Mouse (Mus musculus) bone marrow macrophage, adult 2 months (primary cell): Measurements from ENCODE around the gene Tekt2. TPM values are rescaled to one million over a fixed set of nuclear protein-coding genes. Genes with fewer than 3 reads are reported as not detected.
A peak's percentile ranks its signal among the peaks of the same experiment; 100 is the strongest.

Source experiments
- H3K27ac ChIP-seq: 2 replicates; pipeline ENCODE4 v1.5.1; 2012; ENCODE audit warnings: low read depth, low read length; ENCODE audit not compliant: insufficient read depth
- H3K4me1 ChIP-seq: 2 replicates; pipeline ENCODE4 v1.6.1; 2012; ENCODE audit warnings: low read length; ENCODE audit not compliant: control insufficient read depth, insufficient read depth
- H3K4me3 ChIP-seq: 2 replicates; pipeline ENCODE4 v1.5.1; 2012; ENCODE audit warnings: mild to moderate bottlenecking, low read length, moderate library complexity; ENCODE audit not compliant: insufficient read depth
- CTCF ChIP-seq: IDR thresholded peaks from 2 replicates; pipeline ENCODE4 v1.5.1; 2012; ENCODE audit warnings: low read depth, mild to moderate bottlenecking, low read length, moderate library complexity
- POLR2A ChIP-seq: IDR thresholded peaks from 2 replicates; pipeline ENCODE4 v1.6.1; 2012; ENCODE audit warnings: mild to moderate bottlenecking, low read depth, low read length, borderline replicate concordance
- polyA plus RNA-seq: library from polyadenylated mRNA; stranded (reverse); fragments of >200 nt; gene quantifications from 2 replicates; pipeline ENCODE4 v1.2.4, GENCODE M21; 2012; ENCODE audit not compliant: missing spikeins, insufficient read depth, insufficient read length

The Tekt2 gene
- polyA plus RNA-seq, 1 experiment = 0.86 TPM

- Histone ChIP-seq H3K4me3 (no peak overlapping the region), H3K4me1 (peaks cover 5% of the 10 kb centered on the region; the same call in 1 of the 2 replicates), H3K27ac (no peak overlapping the region)
- no peak for TF ChIP-seq CTCF
- no peak for TF ChIP-seq POLR2A
Observed at GRCm38 (mm10) chr4:126309211-126309921, 16.1 kb downstream of the Tekt2 start.

GRCm38 (mm10) chr4:126306827-126307226 lies 18.7 kb downstream of the Tekt2 start:
- Histone ChIP-seq H3K27ac (no peak overlapping the region), H3K4me1 (peaks cover 5% of the 10 kb centered on the region; the same call in 1 of the 2 replicates), H3K4me3 (no peak overlapping the region)
- no peak for TF ChIP-seq CTCF

GRCm38 (mm10) chr4:126306058-126306457 lies 19.4 kb downstream of the Tekt2 start:
- no peak overlapping the region for H3K27ac ChIP-seq
- peak; percentile 28; the same call in 1 of the 2 replicates for TF ChIP-seq CTCF
- TF ChIP-seq POLR2A = no peak
- H3K4me1 ChIP-seq = peaks cover 5% of the 10 kb centered on the region; the same call in 1 of the 2 replicates
- H3K4me3 ChIP-seq = no peak overlapping the region

GRCm38 (mm10) chr4:126305428-126305827 lies 20.1 kb downstream of the Tekt2 start:
- Histone ChIP-seq H3K4me3 (no peak overlapping the region), H3K4me1 (peaks cover 5% of the 10 kb centered on the region; the same call in 1 of the 2 replicates), H3K27ac (no peak overlapping the region)
- TF ChIP-seq CTCF (no peak), POLR2A (no peak)

GRCm38 (mm10) chr4:126303877-126304276 lies 21.6 kb downstream of the Tekt2 start:
- TF ChIP-seq CTCF = no peak
- no peak for TF ChIP-seq POLR2A
- H3K4me1 ChIP-seq = peaks cover 5% of the 10 kb centered on the region; the same call in 1 of the 2 replicates
- no peak overlapping the region for H3K4me3 ChIP-seq
- H3K27ac ChIP-seq = no peak overlapping the region

- Histone ChIP-seq H3K4me1 (peaks cover 5% of the 10 kb centered on the region; the same call in 1 of the 2 replicates), H3K4me3 (peak overlapping the region; percentile 29), H3K27ac (no peak overlapping the region)
- no peak for TF ChIP-seq POLR2A
Observed at GRCm38 (mm10) chr4:126301584-126302309, 23.7 kb downstream of the Tekt2 start.

- no peak for TF ChIP-seq CTCF
- no peak for TF ChIP-seq POLR2A
- Histone ChIP-seq H3K27ac (no peak overlapping the region), H3K4me3 (peak overlapping the region; percentile 29), H3K4me1 (peaks cover 5% of the 10 kb centered on the region; the same call in 1 of the 2 replicates)
Observed at GRCm38 (mm10) chr4:126300916-126301583, 24.4 kb downstream of the Tekt2 start.

GRCm38 (mm10) chr4:126296617-126297101 lies 28.8 kb downstream of the Tekt2 start:
- Histone ChIP-seq H3K4me3 (peak overlapping the region; percentile 12), H3K4me1 (no peaks in the 10 kb centered on the region), H3K27ac (no peak overlapping the region)
- TF ChIP-seq POLR2A (no peak), CTCF (no peak)

- no peak for TF ChIP-seq POLR2A
- H3K4me3 ChIP-seq = no peak overlapping the region
Observed at GRCm38 (mm10) chr4:126295937-126296336, 29.6 kb downstream of the Tekt2 start.

GRCm38 (mm10) chr4:126295152-126295551 lies 30.3 kb downstream of the Tekt2 start:
- TF ChIP-seq CTCF (no peak), POLR2A (no peak)
- Histone ChIP-seq H3K4me1 (no peaks in the 10 kb centered on the region), H3K4me3 (no peak overlapping the region), H3K27ac (no peak overlapping the region)

More at GRCm38 (mm10) chr4:126295937-126296336, 29.6 kb downstream of the Tekt2 start:
- H3K27ac ChIP-seq = no peak overlapping the region
- no peaks in the 10 kb centered on the region for H3K4me1 ChIP-seq
